Mouse (Mus musculus): ENCODE measurements around the gene Glcci1. TPM values are rescaled to one million over a fixed set of nuclear protein-coding genes. Genes with fewer than 3 reads are reported as not detected.
"Not testable (repeated sequence)": the region's sequence is repeated elsewhere in the genome, so short reads cannot be mapped to it uniquely, and the experiment has no call there.

Gene Glcci1
- polyA plus RNA-seq, 1 experiment: 2.1 TPM

- 87% methylated on average over 2 of the region's 2 CpGs for WGBS
- no peak for DNase-seq (ENCODE audit: low read depth, low spot score)
Observed at GRCm38 (mm10) chr6:8536944-8537343, 27.5 kb downstream of the Glcci1 start.

- 88% methylated on average over 4 of the region's 4 CpGs for WGBS
Observed at GRCm38 (mm10) chr6:8541531-8541930, 32.1 kb downstream of the Glcci1 start.

GRCm38 (mm10) chr6:8544822-8545221 is 35.4 kb downstream of the Glcci1 start:
- 98% methylated on average over 5 of the region's 5 CpGs for WGBS
- no peak for DNase-seq (ENCODE audit: low read depth, low spot score)

More at GRCm38 (mm10) chr6:8541531-8541930, 32.1 kb downstream of the Glcci1 start:
- not testable (repeated sequence) for DNase-seq (ENCODE audit: low read depth, low spot score)

GRCm38 (mm10) chr6:8545780-8546179 is 36.4 kb downstream of the Glcci1 start:
- 58% methylated on average over 7 of the region's 7 CpGs for WGBS
- DNase-seq (ENCODE audit: low read depth, low spot score): no peak

GRCm38 (mm10) chr6:8551155-8551554 is 41.8 kb downstream of the Glcci1 start:
- WGBS: 87% methylated on average over 2 of the region's 2 CpGs

GRCm38 (mm10) chr6:8556849-8557571 is 47.6 kb downstream of the Glcci1 start:
- DNase-seq (ENCODE audit: low read depth, low spot score): no peak

More at GRCm38 (mm10) chr6:8551155-8551554, 41.8 kb downstream of the Glcci1 start:
- no peak for DNase-seq (ENCODE audit: low read depth, low spot score)

GRCm38 (mm10) chr6:8560682-8561081 is 51.3 kb downstream of the Glcci1 start:
- WGBS: 40% methylated on average over 2 of the region's 2 CpGs
- DNase-seq (ENCODE audit: low read depth, low spot score): no peak

More at GRCm38 (mm10) chr6:8556849-8557571, 47.6 kb downstream of the Glcci1 start:
- WGBS: 91% methylated on average over 5 of the region's 5 CpGs

GRCm38 (mm10) chr6:8582377-8582776 is 73.0 kb downstream of the Glcci1 start:
- DNase-seq (ENCODE audit: low read depth, low spot score): no peak
- 77% methylated on average over 9 of the region's 9 CpGs for WGBS

GRCm38 (mm10) chr6:8583892-8584291 is 74.5 kb downstream of the Glcci1 start:
- no peak for DNase-seq (ENCODE audit: low read depth, low spot score)
- 91% methylated on average over 3 of the region's 3 CpGs for WGBS

- 84% methylated on average over 9 of the region's 9 CpGs for WGBS
- no peak for DNase-seq (ENCODE audit: low read depth, low spot score)
Observed at GRCm38 (mm10) chr6:8591665-8592064, 82.3 kb downstream of the Glcci1 start.

- no peak for DNase-seq (ENCODE audit: low read depth, low spot score)
- whole genome bisulfite sequencing: 78% methylated on average over 2 of the region's 2 CpGs
Observed at GRCm38 (mm10) chr6:8617369-8617768, 108.0 kb downstream of the Glcci1 start.

GRCm38 (mm10) chr6:8619582-8620350 is 110.4 kb downstream of the Glcci1 start:
- 59% methylated on average over 4 of the region's 4 CpGs for WGBS
- no peak for DNase-seq (ENCODE audit: low read depth, low spot score)

GRCm38 (mm10) chr6:8623045-8623444 is 113.6 kb downstream of the Glcci1 start:
- WGBS: 70% methylated on average over 3 of the region's 3 CpGs
- no peak for DNase-seq (ENCODE audit: low read depth, low spot score)

- no peak for DNase-seq (ENCODE audit: low read depth, low spot score)
- WGBS: 93% methylated on average over 8 of the region's 8 CpGs
Observed at GRCm38 (mm10) chr6:8628226-8628625, 118.8 kb downstream of the Glcci1 start.

- DNase-seq (ENCODE audit: low read depth, low spot score): no peak
- WGBS: 94% methylated on average over 7 of the region's 7 CpGs
Observed at GRCm38 (mm10) chr6:8628715-8629267, 119.4 kb downstream of the Glcci1 start.

GRCm38 (mm10) chr6:8630531-8630930 is 121.1 kb downstream of the Glcci1 start:
- DNase-seq (ENCODE audit: low read depth, low spot score): no peak
- WGBS: 83% methylated on average over 7 of the region's 7 CpGs

GRCm38 (mm10) chr6:8631362-8631761 is 122.0 kb downstream of the Glcci1 start:
- DNase-seq (ENCODE audit: low read depth, low spot score): no peak
- 90% methylated on average over 8 of the region's 8 CpGs for WGBS

GRCm38 (mm10) chr6:8631986-8632632 is 122.7 kb downstream of the Glcci1 start:
- no peak for DNase-seq (ENCODE audit: low read depth, low spot score)
- 85% methylated on average over 5 of the region's 5 CpGs for WGBS

GRCm38 (mm10) chr6:8632701-8633100 is 123.3 kb downstream of the Glcci1 start:
- no peak for DNase-seq (ENCODE audit: low read depth, low spot score)
- WGBS: 94% methylated on average over 4 of the region's 4 CpGs

- no peak for DNase-seq (ENCODE audit: low read depth, low spot score)
- WGBS: 98% methylated on average over 4 of the region's 4 CpGs
Observed at GRCm38 (mm10) chr6:8638122-8638521, 128.7 kb downstream of the Glcci1 start.
